In the genomic region with DNA sequence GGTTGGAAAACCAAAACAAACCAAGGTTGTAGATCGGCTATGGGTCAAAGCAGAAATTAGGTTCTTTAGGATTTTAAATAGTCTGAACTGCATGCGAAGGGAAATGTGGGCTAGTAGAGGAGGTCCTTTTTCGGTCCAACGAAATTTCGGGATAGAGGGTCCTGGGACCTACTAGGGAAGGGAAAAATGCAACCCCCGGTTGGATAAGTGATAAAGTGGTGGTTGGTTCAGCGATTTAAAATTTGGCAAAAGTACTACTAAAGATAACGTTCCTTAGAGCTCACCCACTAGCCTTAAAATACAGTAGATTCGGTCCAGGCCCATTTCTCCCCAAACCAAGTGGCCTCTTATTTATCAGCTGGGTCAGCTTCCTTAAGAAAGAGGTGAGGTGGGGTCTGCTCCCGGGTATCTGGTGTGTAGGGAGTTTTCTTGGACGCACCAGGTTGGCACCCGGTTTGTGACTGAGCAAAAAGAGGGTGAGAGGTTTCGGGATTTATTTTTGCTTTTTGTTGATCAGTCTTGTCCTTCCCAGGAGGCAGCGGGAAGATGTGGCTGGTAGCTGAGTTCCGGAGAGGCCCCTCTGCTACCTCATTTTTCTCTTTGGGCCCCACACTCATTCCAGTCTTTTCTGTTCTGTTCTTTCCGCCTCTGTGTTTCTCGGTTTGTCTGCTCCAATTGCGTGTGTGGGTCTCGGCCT, we compare ENCODE assay signal across 9 mouse cellular contexts. TPM values are rescaled to one million over a fixed set of nuclear protein-coding genes. Genes with fewer than 3 reads are reported as not detected.
A peak's percentile ranks its signal among the peaks of the same experiment; 100 is the strongest.
DNase-seq lines count a peak whose midpoint lies in the region; ATAC-seq and TF ChIP-seq lines count a peak whose summit lies in the region.
"Had no signal": no experiment of that assay in that cellular context is flagged by ENCODE, and none has a peak within 500 bp of the region (broad histone marks: within the 10 kb centered on the region; RNA-seq: fewer than 3 reads in every experiment).

No protein-coding gene starts in this region.

- H3K27me3 ChIP-seq in hindbrain, embryonic 13.5 days: peaks cover 96% of the 10 kb centered on the region
- H3K27me3 ChIP-seq in midbrain, embryonic 15.5 days (replicated peaks): peaks cover 57% of the 10 kb centered on the region

- peak overlapping the region; percentile 84 for H3K27ac ChIP-seq in left cerebral cortex, adult 2 months
- peak overlapping the region; percentile 75 for H3K27ac ChIP-seq in hindbrain, embryonic 13.5 days
- H3K27ac ChIP-seq in midbrain, embryonic 15.5 days: peak overlapping the region; percentile 83

- H3K9me3 ChIP-seq in hindbrain, embryonic 13.5 days: no peaks in the 10 kb centered on the region
- no peaks in the 10 kb centered on the region for H3K9me3 ChIP-seq in midbrain, embryonic 15.5 days

- WGBS in hindbrain, embryonic 13.5 days: under 1% methylated on average over 19 of the region's 19 CpGs
- WGBS in midbrain, embryonic 15.5 days: 3% methylated on average over 19 of the region's 19 CpGs

- H3K4me3 ChIP-seq in left cerebral cortex, adult 2 months: peak overlapping the region; percentile 63
- peak overlapping the region; percentile 44 for H3K4me3 ChIP-seq in hindbrain, embryonic 13.5 days
- H3K4me3 ChIP-seq in midbrain, embryonic 15.5 days: peak overlapping the region; percentile 56

- intact Hi-C loops in left cerebral cortex, adult 2 months (cut with DNase I): no loop called here
- intact Hi-C loops in left cerebral cortex, postnatal 14 days (cut with DNase I): no loop called here

- H3K4me1 ChIP-seq in hindbrain, embryonic 13.5 days (replicated peaks): peaks cover 37% of the 10 kb centered on the region
- peaks cover 42% of the 10 kb centered on the region for H3K4me1 ChIP-seq in midbrain, embryonic 15.5 days

- peak overlapping the region; percentile 57 for H3K4me2 ChIP-seq in hindbrain, embryonic 13.5 days
- H3K4me2 ChIP-seq in midbrain, embryonic 15.5 days: peak overlapping the region; percentile 70

- peak overlapping the region; percentile 40 for H3K9ac ChIP-seq in hindbrain, embryonic 13.5 days
- H3K9ac ChIP-seq in midbrain, embryonic 15.5 days: peak overlapping the region; percentile 47

- TF ChIP-seq CTCF in left cerebral cortex, adult 2 months (IDR thresholded peaks at IDR 0.05): no peak

- H3K36me3 ChIP-seq in hindbrain, embryonic 13.5 days: no peaks in the 10 kb centered on the region
- no peaks in the 10 kb centered on the region for H3K36me3 ChIP-seq in midbrain, embryonic 15.5 days (replicated peaks)

- no peak for ATAC-seq in hindbrain, embryonic 13.5 days (ENCODE audit: low FRiP score)
- no peak for ATAC-seq in midbrain, embryonic 15.5 days (replicated peaks)

- peak; percentile 54 to 70 for DNase-seq in cerebellum, postnatal 10 days
- no peak for DNase-seq in cerebellum, adult 8-10 months
- DNase-seq in left cerebral cortex, adult 2 months (ENCODE audit: extremely low spot score in 1 of 2, low spot score in 2 of 2): no peak
- no peak for DNase-seq in left cerebral cortex, postnatal 14 days (ENCODE audit: low spot score in 2 of 2)
- no peak for DNase-seq in thymus, adult 18-20 months
- no peak for DNase-seq in urinary bladder, postnatal 25 days (ENCODE audit: low spot score)
- DNase-seq: lung, postnatal 36 days had no signal

RNA-seq across cellular contexts. Expression of gene Lhx2, which starts 16.8 kb away (rescaled TPM):
- total RNA-seq in left cerebral cortex, adult 2 months (2021): 10 to 100 TPM; 83.9 to 88.2 TPM
- total RNA-seq in left cerebral cortex, postnatal 14 days (2021): 10 to 100 TPM; 73.2 to 85.4 TPM
- polyA plus RNA-seq in hindbrain, embryonic 13.5 days (2015; fragmentation: Nextera tagmentation; extraction: Ambion mirVana): 22.1 and 23.6 TPM in 2 replicates
- polyA plus RNA-seq in midbrain, embryonic 15.5 days (2015; fragmentation: Nextera tagmentation; extraction: Ambion mirVana): 47.3 and 58.4 TPM in 2 replicates

Comparison
In these comparisons a context has a peak if more than half of its experiments do, and no peak if none do; other contexts are left out.
1. DNase-seq: peak in cerebellum, postnatal 10 days (2 of 2); none in cerebellum, adult 8-10 months (single experiment), left cerebral cortex, adult 2 months (0 of 2), left cerebral cortex, postnatal 14 days (0 of 2), thymus, adult 18-20 months (0 of 2) and urinary bladder, postnatal 25 days (single experiment).
2. Peak in every context shown above with its lines, with median percentiles within 50 percentile points of each other: H3K27ac ChIP-seq and H3K4me3 ChIP-seq.